Mouse (Mus musculus) brain, embryonic 14.5 days (tissue): ENCODE results near the gene Thada. TPM values are rescaled to one million over a fixed set of nuclear protein-coding genes. Genes with fewer than 3 reads are reported as not detected.

Experiments
- DNase-seq: peaks from one replicate; pipeline ENCODE4 v3.0.0-alpha.2; 2011; ENCODE audit warnings: low read depth
- CTCF ChIP-seq: fragments of 200-500 bp; IDR thresholded peaks from 2 replicates; pipeline ENCODE4 v1.5.1; 2012; ENCODE audit warnings: inconsistent platforms, mild to moderate bottlenecking, moderate library complexity, borderline replicate concordance; ENCODE audit not compliant: insufficient read depth, insufficient read length; ENCODE audit errors: extremely low read depth
- POLR2A ChIP-seq: fragments of 200-500 bp; IDR thresholded peaks from 2 replicates; pipeline ENCODE4 v1.6.1; 2012; ENCODE audit warnings: mild to moderate bottlenecking, inconsistent platforms, borderline replicate concordance; ENCODE audit not compliant: poor library complexity, insufficient read depth, insufficient read length, severe bottlenecking; ENCODE audit errors: extremely low read depth
- polyA plus RNA-seq: library from polyadenylated mRNA; depleted of rRNA; stranded (reverse); fragments of >200 nt; gene quantifications from 2 replicates; pipeline ENCODE4 v1.2.3, GENCODE M21; 2012

The Thada gene
- polyA plus RNA-seq, 1 experiment, result 10.2 TPM

DNA sequence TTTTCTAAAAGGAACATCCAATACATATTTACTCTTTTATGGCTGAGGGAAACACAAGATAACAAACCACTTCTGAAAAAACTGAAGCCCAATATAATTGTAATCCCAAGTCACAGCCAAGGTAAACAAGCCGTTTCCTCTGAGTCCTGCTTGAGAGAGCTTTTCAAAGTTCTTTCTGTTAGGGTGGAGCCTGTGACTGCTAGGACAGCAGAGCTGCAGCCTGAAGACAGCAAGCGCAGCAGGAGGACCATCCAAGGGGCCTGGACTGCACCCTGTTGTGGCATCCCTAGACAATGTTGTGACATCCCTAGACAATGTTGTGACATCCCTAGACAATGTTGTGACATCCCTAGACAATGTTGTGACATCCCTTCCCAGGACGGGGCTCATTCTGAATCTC, 197.6 kb downstream of the Thada start:
- TF ChIP-seq POLR2A (no peak), CTCF (no peak)
- DNase-seq, result no peak

DNA sequence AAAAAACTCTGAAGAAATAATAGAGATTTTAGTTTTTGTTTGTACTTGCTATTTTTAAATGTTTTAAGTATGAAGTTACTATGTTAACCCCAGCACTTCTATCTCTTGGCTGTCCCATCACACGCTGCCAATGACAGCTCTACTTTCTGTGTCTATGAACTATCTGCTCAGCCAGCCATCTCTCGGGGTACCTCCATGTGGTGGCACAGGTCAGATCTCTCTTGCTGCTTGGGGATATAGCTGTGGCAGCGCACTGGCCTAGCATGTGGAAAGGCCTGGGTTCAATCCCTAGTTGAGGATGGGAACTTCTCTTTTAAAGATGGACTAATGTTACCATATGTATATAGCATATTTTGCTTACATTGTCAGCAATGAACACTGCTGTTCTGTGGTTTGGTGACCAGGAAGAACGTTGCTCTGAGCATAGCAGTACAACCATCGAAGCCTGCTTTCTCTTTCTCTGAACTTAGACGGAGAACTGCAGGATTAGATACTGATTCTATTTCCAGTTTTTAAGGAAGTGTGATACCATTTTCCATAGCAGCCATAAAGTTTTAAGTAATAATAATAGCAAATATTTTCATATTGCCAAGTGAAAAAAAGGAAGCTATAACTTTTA, 198.4 kb downstream of the Thada start:
- no peak for TF ChIP-seq POLR2A
- no peak for TF ChIP-seq CTCF
- no peak for DNase-seq

DNA sequence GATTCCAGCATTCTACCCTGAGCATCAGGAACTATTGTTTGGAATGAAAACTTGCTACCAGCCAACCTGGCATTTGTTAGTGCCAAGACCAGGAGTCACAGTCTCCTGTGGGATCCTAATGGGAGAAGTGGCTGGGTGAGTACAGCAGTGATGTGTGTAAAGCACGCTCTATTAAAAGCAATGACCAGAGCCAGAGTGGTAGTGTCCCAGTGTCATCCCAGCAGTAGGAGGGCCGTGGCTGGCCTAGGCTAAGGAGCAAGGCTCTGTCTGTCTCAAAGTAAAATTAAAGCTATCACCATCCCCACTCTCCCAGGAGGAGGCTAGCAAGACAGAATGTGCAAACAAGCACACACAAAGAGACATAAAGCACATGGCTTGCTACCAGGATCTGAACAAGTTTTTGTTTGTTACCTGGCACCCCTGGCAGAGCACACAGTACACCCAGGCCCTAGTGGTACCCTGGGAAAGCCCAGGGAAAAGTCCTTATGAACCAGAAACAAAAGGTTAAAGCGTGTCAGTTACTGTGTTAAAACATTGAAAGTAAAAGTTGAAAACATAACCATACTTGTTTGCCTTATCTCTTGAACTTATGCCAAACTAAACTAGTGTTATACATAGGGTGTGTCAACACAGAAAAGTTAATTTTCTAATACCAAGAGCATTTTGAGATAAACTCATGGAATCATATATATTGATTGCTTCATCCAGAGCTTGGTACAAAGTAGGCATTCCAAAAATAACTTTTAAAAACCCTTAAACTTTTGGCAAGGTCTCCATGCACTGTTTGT, 199.7 kb downstream of the Thada start:
- no peak for TF ChIP-seq CTCF
- no peak for TF ChIP-seq POLR2A
- DNase-seq, result no peak

DNA sequence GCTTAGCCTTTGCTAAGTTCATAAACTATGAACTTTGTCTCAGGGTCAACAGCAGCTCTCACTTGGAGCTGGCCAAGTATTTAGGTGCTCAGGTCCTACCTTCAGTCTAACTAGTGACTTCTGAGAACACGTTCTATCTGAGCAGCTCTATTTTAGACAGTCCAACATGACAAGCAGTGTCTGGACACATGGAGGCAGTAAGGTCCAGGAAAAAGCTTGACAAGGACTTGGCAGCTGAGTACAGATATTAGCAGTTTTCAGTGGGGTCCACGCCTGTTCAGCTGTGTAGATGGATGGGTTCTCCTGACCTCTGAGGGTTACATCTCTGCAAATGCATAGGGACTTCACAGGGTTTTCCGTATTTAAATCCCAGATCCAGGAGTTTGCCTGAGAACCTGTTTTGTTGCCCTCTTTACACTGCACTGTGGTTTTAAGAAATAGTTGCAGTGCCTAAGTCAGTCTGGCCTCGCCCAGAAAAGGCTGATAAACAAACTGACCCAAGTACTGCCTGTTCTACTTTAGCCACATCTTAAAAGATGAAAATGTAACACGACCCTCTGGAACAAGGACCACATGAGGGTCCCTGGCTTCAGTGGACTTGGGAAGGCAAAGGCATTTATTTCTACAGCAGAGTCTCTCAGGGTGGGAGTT, 200.4 kb downstream of the Thada start:
- TF ChIP-seq POLR2A (no peak), CTCF (no peak)
- no peak for DNase-seq

DNA sequence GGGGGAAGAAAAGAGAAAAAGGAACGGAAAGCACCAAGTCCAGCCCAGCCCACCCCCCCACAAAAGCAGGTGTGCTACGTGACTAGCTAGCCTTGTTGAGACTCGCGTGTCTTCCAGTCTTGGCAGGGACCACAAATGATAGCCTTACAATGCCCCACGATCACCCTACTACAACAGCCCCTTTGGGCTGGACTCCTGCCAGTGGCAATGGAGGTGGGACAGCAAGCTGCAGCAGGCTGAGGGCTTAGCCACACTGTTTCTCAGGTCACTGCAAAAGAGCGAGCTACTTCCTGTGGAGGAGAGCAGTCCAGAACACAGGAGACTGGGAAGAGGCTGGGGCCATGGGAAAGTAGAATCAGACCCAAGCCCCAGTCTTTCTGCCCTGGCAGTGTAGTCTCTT, 201.7 kb downstream of the Thada start:
- peak; percentile 24 for DNase-seq
- TF ChIP-seq POLR2A (no peak), CTCF (no peak)

DNA sequence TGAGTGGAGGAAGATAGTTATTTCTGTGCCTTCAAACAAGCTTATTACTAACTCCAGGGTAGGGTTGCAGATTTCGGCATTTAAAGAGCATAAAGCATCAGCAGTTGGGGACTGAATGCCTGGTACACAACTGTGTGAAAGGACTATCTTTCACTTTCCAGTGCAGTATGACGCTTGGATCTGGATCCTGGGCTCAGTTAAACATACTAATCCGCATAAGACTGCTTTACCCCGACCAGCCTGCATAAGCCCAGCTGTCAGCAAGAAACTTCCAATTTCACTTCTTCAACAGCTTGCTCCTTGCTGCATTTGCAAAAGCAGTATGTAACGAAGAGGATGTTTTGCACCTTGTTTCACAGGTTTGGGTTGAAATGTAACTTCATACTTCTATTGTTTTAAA, 202.4 kb downstream of the Thada start:
- DNase-seq, result no peak
- TF ChIP-seq CTCF (no peak), POLR2A (no peak)

DNA sequence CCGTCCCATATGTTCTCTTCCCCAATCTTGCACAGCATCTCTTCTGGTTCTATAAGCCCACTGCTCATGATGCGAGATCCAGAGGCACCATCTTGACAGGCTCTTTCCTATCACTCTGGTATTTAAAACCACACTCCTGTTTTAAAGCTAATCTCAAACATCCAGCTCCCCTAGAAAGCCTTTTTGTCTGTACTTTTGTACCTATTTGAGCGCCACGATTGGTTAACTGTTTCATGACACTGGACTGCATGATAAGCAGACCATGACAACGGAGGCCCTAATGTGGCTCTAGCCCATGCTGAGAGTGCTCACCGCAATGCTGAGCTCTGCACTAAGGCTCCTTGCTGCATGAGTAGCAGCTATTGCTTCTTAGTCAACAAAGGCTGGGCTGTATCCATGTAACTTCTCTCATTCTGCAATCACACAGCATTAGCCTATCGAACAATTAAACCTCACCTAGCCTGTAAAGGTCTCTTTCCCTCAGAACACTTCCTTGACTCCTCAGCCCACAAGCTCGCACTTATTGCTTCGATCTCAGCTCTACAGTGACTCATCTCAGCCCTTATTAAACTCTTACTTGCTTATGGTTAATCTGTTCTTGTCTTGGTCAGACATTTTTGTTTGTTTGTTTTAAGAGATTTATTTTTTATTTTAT, 203.6 kb downstream of the Thada start:
- TF ChIP-seq POLR2A (no peak), CTCF (no peak)
- no peak for DNase-seq

DNA sequence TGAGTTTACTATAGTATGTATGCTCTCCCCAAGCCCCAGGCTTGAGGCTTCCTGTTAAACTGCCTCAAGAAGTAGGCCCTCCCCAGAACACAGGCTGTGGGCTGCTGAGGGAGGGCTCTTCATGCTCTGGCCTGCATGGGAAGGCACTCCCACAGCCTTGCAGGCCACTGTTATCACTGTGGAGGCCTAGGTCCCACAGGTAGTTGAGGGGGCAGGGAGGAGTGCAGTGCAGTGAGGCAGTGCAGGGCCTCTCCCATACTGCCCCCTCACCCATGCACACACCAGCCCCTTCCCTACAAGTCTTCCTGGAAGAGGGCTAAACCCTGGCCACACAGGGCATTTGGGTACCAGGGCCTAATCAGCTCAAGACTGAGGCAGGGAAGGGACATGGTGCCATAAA, 205.0 kb downstream of the Thada start:
- DNase-seq, result no peak
- TF ChIP-seq CTCF (no peak), POLR2A (no peak)

DNA sequence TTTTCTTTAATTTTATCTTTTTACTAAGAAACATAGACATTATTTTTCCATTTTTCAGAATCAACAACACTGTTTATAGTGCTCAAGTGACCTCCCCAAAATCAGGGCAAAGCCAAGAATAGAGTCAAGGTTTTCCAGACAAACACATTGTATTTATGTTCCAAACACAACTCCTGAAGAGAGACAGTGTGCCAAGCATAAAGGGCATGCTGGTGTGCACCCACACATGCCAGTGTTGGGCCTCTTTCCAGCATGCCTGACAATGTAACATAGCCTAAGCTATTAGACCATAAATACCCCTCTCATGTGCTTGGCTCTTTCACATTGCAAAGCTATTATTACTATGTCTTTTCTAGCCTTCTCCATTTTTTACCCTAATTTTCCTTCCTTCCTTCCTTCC, 205.8 kb downstream of the Thada start:
- DNase-seq, result no peak
- TF ChIP-seq POLR2A, result no peak
- no peak for TF ChIP-seq CTCF

DNA sequence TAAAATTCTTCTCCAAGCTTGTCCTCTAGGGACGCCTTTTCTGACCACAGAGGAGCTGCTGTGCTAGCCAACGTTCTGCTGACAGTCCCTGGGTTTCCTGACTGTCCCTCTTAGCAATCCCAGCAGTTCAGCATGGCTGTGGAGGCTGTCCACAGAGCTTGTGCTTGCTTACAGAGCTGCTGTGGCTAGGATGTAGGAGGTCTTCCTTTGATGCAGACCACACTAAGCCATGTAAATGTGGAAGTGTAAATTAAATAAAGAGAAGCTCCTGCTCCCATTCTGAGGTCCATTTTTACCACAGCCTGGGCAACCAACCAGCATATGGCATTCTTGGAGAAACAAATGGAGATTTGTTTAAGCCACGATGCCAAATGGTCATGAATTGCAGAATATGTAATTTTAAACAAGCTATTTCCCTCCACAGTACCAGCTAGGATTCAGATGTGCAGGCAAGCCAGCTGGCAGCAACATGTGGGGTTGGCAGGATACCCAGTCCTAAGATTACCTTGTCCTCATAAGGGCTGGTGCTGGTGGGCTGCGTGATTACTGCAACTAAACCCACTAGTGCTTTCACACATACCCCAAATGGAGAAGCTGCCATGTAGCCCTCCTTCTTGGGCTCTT, 207.3 kb downstream of the Thada start:
- DNase-seq, result peak; percentile 81
- no peak for TF ChIP-seq POLR2A
- no peak for TF ChIP-seq CTCF
